Mouse (Mus musculus): ENCODE data around the gene Bsnd. TPM values are rescaled to one million over a fixed set of nuclear protein-coding genes. Genes with fewer than 3 reads are reported as not detected.
A peak's percentile ranks its signal among the peaks of the same experiment; 100 is the strongest.

Gene Bsnd
- polyA plus RNA-seq, 1 experiment, result 0.06 TPM

DNA sequence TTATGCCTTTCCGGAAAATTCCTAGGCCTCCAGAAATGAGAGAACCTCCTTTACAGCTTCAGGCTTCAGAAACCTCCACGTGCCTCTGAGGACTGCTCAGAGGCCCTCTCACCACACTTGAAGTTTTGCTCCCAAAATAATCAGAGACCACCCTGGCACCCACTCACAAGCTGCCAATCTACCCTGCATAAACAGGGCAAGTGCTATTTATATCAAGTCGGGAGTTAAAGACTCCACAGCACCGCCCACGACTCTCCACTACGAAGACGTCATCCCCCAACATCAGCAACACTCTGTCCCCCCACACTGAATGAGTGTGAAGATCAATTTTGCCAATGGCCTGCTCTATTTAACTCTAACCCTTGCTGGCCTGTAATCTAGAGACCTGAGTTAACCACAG is 39.7 kb downstream of the Bsnd start:
- no peak overlapping the region for H3K4me3 ChIP-seq (ENCODE audit: extremely low read depth, insufficient read depth, insufficient read length)
- 86% methylated on average over 7 of the region's 7 CpGs for WGBS
- no peak overlapping the region for H3K27ac ChIP-seq (ENCODE audit: insufficient read depth, low read length)
- TF ChIP-seq POLR2A (IDR thresholded peaks at IDR 0.05; ENCODE audit: low read depth, low read length) (no peak), CTCF (IDR thresholded peaks at IDR 0.05; ENCODE audit: extremely low read depth, insufficient read depth, insufficient read length, insufficient replicate concordance) (no peak)
- no peaks in the 10 kb centered on the region for H3K27me3 ChIP-seq (ENCODE audit: control insufficient read depth, insufficient read depth, low read length)
- no peaks in the 10 kb centered on the region for H3K36me3 ChIP-seq (ENCODE audit: control insufficient read depth, insufficient read depth, low read length)
- H3K4me1 ChIP-seq (ENCODE audit: control insufficient read depth, insufficient read depth, insufficient read length), result no peaks in the 10 kb centered on the region
- DNase-seq (ENCODE audit: low read depth in 1 of 2, low spot score in 2 of 2), result no peak

DNA sequence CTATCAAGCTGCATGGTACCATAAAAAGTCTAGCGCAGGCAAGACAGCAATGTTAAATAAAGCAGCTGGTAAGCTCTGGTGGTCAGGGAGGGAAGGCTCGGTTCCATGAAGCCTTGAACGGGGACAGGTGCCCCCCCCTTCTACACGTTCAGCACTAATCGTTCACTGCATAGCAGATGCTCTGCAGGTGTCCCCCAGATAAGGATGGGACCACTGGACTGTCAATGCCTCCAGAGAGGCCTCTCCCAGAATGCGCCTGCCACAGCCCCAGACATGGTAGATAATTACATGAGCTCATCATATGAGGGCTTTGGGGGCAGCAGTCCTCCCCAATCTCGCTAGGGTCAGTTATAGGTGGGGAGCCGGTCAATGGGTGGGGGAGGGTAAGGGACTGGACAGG is 42.8 kb downstream of the Bsnd start:
- no peaks in the 10 kb centered on the region for H3K36me3 ChIP-seq (ENCODE audit: control insufficient read depth, insufficient read depth, low read length)
- H3K27ac ChIP-seq (ENCODE audit: insufficient read depth, low read length), result no peak overlapping the region
- H3K4me1 ChIP-seq (ENCODE audit: control insufficient read depth, insufficient read depth, insufficient read length), result no peaks in the 10 kb centered on the region
- H3K4me3 ChIP-seq (ENCODE audit: extremely low read depth, insufficient read depth, insufficient read length), result no peak overlapping the region
- TF ChIP-seq POLR2A (IDR thresholded peaks at IDR 0.05; ENCODE audit: low read depth, low read length) (no peak), CTCF (IDR thresholded peaks at IDR 0.05; ENCODE audit: extremely low read depth, insufficient read depth, insufficient read length, insufficient replicate concordance) (no peak)
- DNase-seq (ENCODE audit: low read depth in 1 of 2, low spot score in 2 of 2), result no peak
- WGBS, result 93% methylated on average over 8 of the region's 8 CpGs
- no peaks in the 10 kb centered on the region for H3K27me3 ChIP-seq (ENCODE audit: control insufficient read depth, insufficient read depth, low read length)

GRCm38 (mm10) chr4:106443182-106443581 is 48.9 kb downstream of the Bsnd start:
- no peak for DNase-seq (ENCODE audit: low read depth in 1 of 2, low spot score in 2 of 2)
- TF ChIP-seq POLR2A (IDR thresholded peaks at IDR 0.05; ENCODE audit: low read depth, low read length) (no peak), CTCF (IDR thresholded peaks at IDR 0.05; ENCODE audit: extremely low read depth, insufficient read depth, insufficient read length, insufficient replicate concordance) (no peak)
- Histone ChIP-seq H3K27me3 (ENCODE audit: control insufficient read depth, insufficient read depth, low read length) (no peaks in the 10 kb centered on the region), H3K4me1 (ENCODE audit: control insufficient read depth, insufficient read depth, insufficient read length) (no peaks in the 10 kb centered on the region), H3K36me3 (ENCODE audit: control insufficient read depth, insufficient read depth, low read length) (peaks cover 18% of the 10 kb centered on the region), H3K4me3 (ENCODE audit: extremely low read depth, insufficient read depth, insufficient read length) (no peak overlapping the region), H3K27ac (ENCODE audit: insufficient read depth, low read length) (no peak overlapping the region)
- 96% methylated on average over 6 of the region's 6 CpGs for WGBS

DNA sequence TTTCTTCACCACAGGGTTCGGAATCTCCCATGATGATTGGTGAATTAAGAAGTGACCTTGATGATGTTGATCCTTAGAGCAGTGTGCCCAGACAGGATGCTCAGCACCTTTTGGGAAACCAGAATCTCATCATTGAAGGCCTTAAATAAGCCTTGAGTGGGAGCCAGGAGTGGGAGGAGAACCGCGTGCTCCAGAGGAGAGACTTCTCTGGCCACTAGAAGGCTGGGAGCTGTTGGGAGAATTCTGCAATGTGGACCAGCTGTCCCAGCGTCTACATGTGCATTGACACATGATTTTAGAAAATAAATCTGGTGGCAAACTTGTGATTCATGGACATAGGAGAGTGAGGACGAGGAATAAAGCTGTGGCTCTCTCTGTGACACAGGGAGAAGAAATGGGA is 53.3 kb downstream of the Bsnd start:
- no peak for DNase-seq (ENCODE audit: low read depth in 1 of 2, low spot score in 2 of 2)
- WGBS, result 92% methylated on average over 5 of the region's 5 CpGs
- H3K27ac ChIP-seq (ENCODE audit: insufficient read depth, low read length), result no peak overlapping the region
- no peaks in the 10 kb centered on the region for H3K4me1 ChIP-seq (ENCODE audit: control insufficient read depth, insufficient read depth, insufficient read length)
- no peak overlapping the region for H3K4me3 ChIP-seq (ENCODE audit: extremely low read depth, insufficient read depth, insufficient read length)
- TF ChIP-seq POLR2A (IDR thresholded peaks at IDR 0.05; ENCODE audit: low read depth, low read length) (no peak), CTCF (IDR thresholded peaks at IDR 0.05; ENCODE audit: extremely low read depth, insufficient read depth, insufficient read length, insufficient replicate concordance) (no peak)
- no peaks in the 10 kb centered on the region for H3K27me3 ChIP-seq (ENCODE audit: control insufficient read depth, insufficient read depth, low read length)
- H3K36me3 ChIP-seq (ENCODE audit: control insufficient read depth, insufficient read depth, low read length), result peaks cover 34% of the 10 kb centered on the region

DNA sequence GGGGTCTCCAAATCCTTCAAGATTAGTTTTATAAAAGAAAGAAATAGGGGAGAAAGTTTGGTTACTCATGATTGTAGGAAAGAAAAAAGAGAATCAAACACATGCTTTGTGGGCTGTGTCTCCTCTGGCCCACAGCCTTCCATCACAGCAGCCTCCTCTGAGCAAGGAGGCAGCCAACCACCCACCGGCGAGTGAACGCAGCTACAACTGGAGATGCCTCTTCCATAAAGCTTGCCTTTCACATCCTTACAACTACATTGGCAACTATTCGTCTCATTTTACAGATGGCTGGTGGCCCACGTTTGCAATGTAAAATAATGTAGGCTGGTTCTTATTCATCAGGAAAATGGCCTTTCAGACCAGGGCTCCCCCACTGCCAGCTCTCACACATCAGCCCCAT is 54.9 kb downstream of the Bsnd start:
- H3K27ac ChIP-seq (ENCODE audit: insufficient read depth, low read length), result no peak overlapping the region

GRCm38 (mm10) chr4:106436475-106436874 is 55.6 kb downstream of the Bsnd start:
- TF ChIP-seq POLR2A (IDR thresholded peaks at IDR 0.05; ENCODE audit: low read depth, low read length) (no peak), CTCF (IDR thresholded peaks at IDR 0.05; ENCODE audit: extremely low read depth, insufficient read depth, insufficient read length, insufficient replicate concordance) (peak; percentile 34; the same call in 1 of the 2 replicates)
- Histone ChIP-seq H3K4me3 (ENCODE audit: extremely low read depth, insufficient read depth, insufficient read length) (no peak overlapping the region), H3K36me3 (ENCODE audit: control insufficient read depth, insufficient read depth, low read length) (peaks cover 41% of the 10 kb centered on the region), H3K4me1 (ENCODE audit: control insufficient read depth, insufficient read depth, insufficient read length) (no peaks in the 10 kb centered on the region), H3K27ac (ENCODE audit: insufficient read depth, low read length) (no peak overlapping the region), H3K27me3 (ENCODE audit: control insufficient read depth, insufficient read depth, low read length) (no peaks in the 10 kb centered on the region)
- whole genome bisulfite sequencing, result 84% methylated on average over 4 of the region's 4 CpGs
- peak in 1 of 2 experiments; percentile 12 for DNase-seq (ENCODE audit: low read depth in 1 of 2, low spot score in 2 of 2)

More for the DNA sequence above, 54.9 kb downstream of the Bsnd start:
- no peaks in the 10 kb centered on the region for H3K27me3 ChIP-seq (ENCODE audit: control insufficient read depth, insufficient read depth, low read length)
- WGBS, result 95% methylated on average over 5 of the region's 5 CpGs
- H3K36me3 ChIP-seq (ENCODE audit: control insufficient read depth, insufficient read depth, low read length), result peaks cover 36% of the 10 kb centered on the region
- H3K4me1 ChIP-seq (ENCODE audit: control insufficient read depth, insufficient read depth, insufficient read length), result no peaks in the 10 kb centered on the region
- TF ChIP-seq CTCF (IDR thresholded peaks at IDR 0.05; ENCODE audit: extremely low read depth, insufficient read depth, insufficient read length, insufficient replicate concordance), result no peak
- no peak for TF ChIP-seq POLR2A (IDR thresholded peaks at IDR 0.05; ENCODE audit: low read depth, low read length)
- H3K4me3 ChIP-seq (ENCODE audit: extremely low read depth, insufficient read depth, insufficient read length), result no peak overlapping the region
- DNase-seq (ENCODE audit: low read depth in 1 of 2, low spot score in 2 of 2), result no peak

DNA sequence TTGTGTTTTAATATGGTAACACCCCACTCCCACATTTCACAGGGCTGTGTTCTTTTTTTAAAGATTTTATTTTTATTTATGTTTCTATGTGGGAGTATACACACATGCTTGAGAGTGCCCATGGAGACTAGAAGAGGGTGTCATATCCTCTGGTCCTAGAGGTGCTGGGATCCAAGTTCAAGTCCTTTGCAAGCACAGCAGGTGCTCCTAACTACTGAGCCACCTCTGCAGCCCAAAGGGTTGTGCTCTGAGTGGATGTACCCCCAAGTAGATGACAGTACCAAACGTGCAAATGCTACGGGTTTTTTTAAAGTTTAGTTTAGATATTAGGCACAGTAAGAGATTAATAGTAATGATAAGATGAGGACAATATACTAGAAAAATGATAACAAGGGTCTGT is 56.7 kb downstream of the Bsnd start:
- Histone ChIP-seq H3K4me1 (ENCODE audit: control insufficient read depth, insufficient read depth, insufficient read length) (no peaks in the 10 kb centered on the region), H3K4me3 (ENCODE audit: extremely low read depth, insufficient read depth, insufficient read length) (no peak overlapping the region), H3K27me3 (ENCODE audit: control insufficient read depth, insufficient read depth, low read length) (no peaks in the 10 kb centered on the region), H3K27ac (ENCODE audit: insufficient read depth, low read length) (no peak overlapping the region), H3K36me3 (ENCODE audit: control insufficient read depth, insufficient read depth, low read length) (peaks cover 46% of the 10 kb centered on the region)
- 94% methylated on average over 2 of the region's 2 CpGs for WGBS
- TF ChIP-seq POLR2A (IDR thresholded peaks at IDR 0.05; ENCODE audit: low read depth, low read length) (no peak), CTCF (IDR thresholded peaks at IDR 0.05; ENCODE audit: extremely low read depth, insufficient read depth, insufficient read length, insufficient replicate concordance) (no peak)
- no peak for DNase-seq (ENCODE audit: low read depth in 1 of 2, low spot score in 2 of 2)

Other genes with a start within 250 kb of the Bsnd start
- gene Usp24, start 176.1 kb downstream of the Bsnd start, polyA plus RNA-seq (2012; rRNA removed), result 12.1 and 12.8 TPM in 2 replicates
- gene Pcsk9, start 28.0 kb downstream of the Bsnd start, polyA plus RNA-seq (2012; rRNA removed), result 0.02 and 0.06 TPM in 2 replicates
- gene Dhcr24, start 68.8 kb upstream of the Bsnd start, polyA plus RNA-seq (2012; rRNA removed), result 22.7 and 31.7 TPM in 2 replicates
- not detected in 2 replicates for gene Lexm, start 125.0 kb upstream of the Bsnd start, polyA plus RNA-seq (2012; rRNA removed)
- gene Ttc22, start 130.1 kb upstream of the Bsnd start, polyA plus RNA-seq (2012; rRNA removed), result 0.06 and 0.11 TPM in 2 replicates
- gene Pars2, start 158.8 kb upstream of the Bsnd start, polyA plus RNA-seq (2012; rRNA removed), result 7.6 and 10.8 TPM in 2 replicates
- gene Ttc4, start 186.7 kb upstream of the Bsnd start, polyA plus RNA-seq (2012; rRNA removed), result 34.7 and 37.6 TPM in 2 replicates
- 1.0 and 2.1 TPM in 2 replicates for gene Mroh7, start 238.6 kb upstream of the Bsnd start, polyA plus RNA-seq (2012; rRNA removed)
- 1.4 and 2.4 TPM in 2 replicates for gene Fam151a, start 241.6 kb upstream of the Bsnd start, polyA plus RNA-seq (2012; rRNA removed)

Data from spleen, adult 2 months (tissue).